Mouse (Mus musculus) heart, postnatal 0 days (tissue): Measurements from ENCODE around the gene Hfe. TPM values are rescaled to one million over a fixed set of nuclear protein-coding genes. Genes with fewer than 3 reads are reported as not detected.
"Not testable (repeated sequence)": the region's sequence is repeated elsewhere in the genome, so short reads cannot be mapped to it uniquely, and the experiment has no call there.

ENCODE experiments used
- ATAC-seq: fragments of 200-750 bp; cut with Nextera tagmentation; 2 replicates; pipeline ENCODE4 v1.8.0; 2017; ENCODE audit warnings: low read depth, moderate number of reproducible peaks, moderate library complexity; ENCODE audit not compliant: insufficient read depth
- DNase-seq: peaks from one replicate; pipeline ENCODE4 v3.0.0-alpha.2; 2016; ENCODE audit warnings: low spot score
- H3K27ac ChIP-seq: fragments of 300-500 bp; sonication (generic); 2 replicates; pipeline ENCODE4 v1.5.1; 2014; ENCODE audit warnings: low read depth, mild to moderate bottlenecking
- H3K27me3 ChIP-seq: fragments of 300-500 bp; sonication (generic); 2 replicates; pipeline ENCODE4 v1.6.1; 2014; ENCODE audit warnings: low read length, mixed read lengths; ENCODE audit not compliant: control insufficient read depth, insufficient read depth
- H3K36me3 ChIP-seq: fragments of 300-500 bp; sonication (generic); replicated peaks from 2 replicates; pipeline ENCODE4 v1.6.1; 2014; ENCODE audit warnings: low read length, mixed read lengths; ENCODE audit not compliant: control insufficient read depth, insufficient read depth
- H3K4me1 ChIP-seq: fragments of 300-500 bp; sonication (generic); 2 replicates; pipeline ENCODE4 v1.6.1; 2014; ENCODE audit warnings: antibody characterized with exemption; ENCODE audit not compliant: control insufficient read depth, insufficient read depth
- H3K4me2 ChIP-seq: fragments of 300-500 bp; sonication (generic); 2 replicates; pipeline ENCODE4 v1.6.1; 2014; ENCODE audit warnings: low read depth, mild to moderate bottlenecking, low read length, moderate library complexity
- H3K4me3 ChIP-seq: fragments of 300-500 bp; sonication (generic); 2 replicates; pipeline ENCODE4 v1.5.1; 2014; ENCODE audit warnings: low read depth, low read length
- H3K9ac ChIP-seq: fragments of 300-500 bp; sonication (generic); replicated peaks from 2 replicates; pipeline ENCODE4 v1.6.1; 2014; ENCODE audit warnings: low read depth, low read length, mixed read lengths
- H3K9me3 ChIP-seq: fragments of 300-500 bp; sonication (generic); replicated peaks from 2 replicates; pipeline ENCODE4 v1.6.1; 2016; ENCODE audit warnings: low read length; ENCODE audit not compliant: control insufficient read depth
- CTCF ChIP-seq: IDR thresholded peaks from 2 replicates; pipeline ENCODE4 v1.5.1; 2016; ENCODE audit warnings: antibody characterized with exemption, control low read depth, low read depth
- EP300 ChIP-seq: IDR thresholded peaks from 2 replicates; pipeline ENCODE4 v1.6.1; 2016; ENCODE audit warnings: antibody characterized with exemption, low read depth
- WGBS: fragments of 180-500 bp; shearing (Covaris S2); extraction: QIAGEN DNeasy Blood & Tissue Kit; methylation state at CpG from one replicate; pipeline ENCODE4 v1.1.7; 2014; 5-methylcytosine and 5-hydroxymethylcytosine counted together
- polyA plus RNA-seq: library from polyadenylated mRNA; unstranded; fragments of >200 nt; fragmentation: Nextera tagmentation; extraction: Ambion mirVana; gene quantifications from 2 replicates; pipeline ENCODE4 v1.2.1, GENCODE M21; 2015
- total RNA-seq: library from RNA; depleted of rRNA; stranded (reverse); fragments of >200 nt; gene quantifications from 2 replicates; pipeline ENCODE4 v1.2.3, GENCODE M21; 2014; ENCODE audit warnings: low replicate concordance

Hfe gene
- total and polyA plus RNA-seq, 2 experiments from 2014 or later: 21.4 to 22.3 TPM

DNA sequence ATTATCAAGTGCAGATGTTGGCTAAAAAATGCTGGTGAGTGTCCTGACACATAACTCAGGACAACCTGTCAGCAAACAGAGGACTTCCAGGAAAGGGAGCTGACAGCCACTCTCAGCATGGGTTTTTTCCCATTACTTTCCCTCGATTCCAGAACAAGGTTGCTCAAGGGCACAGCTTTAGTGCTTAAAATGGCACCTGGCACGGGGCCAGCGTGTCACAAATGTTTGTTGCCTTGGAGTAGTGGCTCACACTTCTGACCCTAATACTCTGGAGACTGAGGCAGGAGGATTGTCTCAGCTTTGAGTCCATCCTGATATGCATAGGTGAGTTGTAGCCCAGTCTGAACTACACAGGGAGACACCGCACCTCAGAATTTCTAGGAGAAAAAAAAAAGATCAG lies 2.0 kb downstream of the Hfe start:
- H3K27ac ChIP-seq: no peak overlapping the region
- WGBS: 42% methylated on average over 4 of the region's 4 CpGs
- ATAC-seq: 0 out of 2 replicates have a peak, but pooled peaks have one; percentile 16

DNA sequence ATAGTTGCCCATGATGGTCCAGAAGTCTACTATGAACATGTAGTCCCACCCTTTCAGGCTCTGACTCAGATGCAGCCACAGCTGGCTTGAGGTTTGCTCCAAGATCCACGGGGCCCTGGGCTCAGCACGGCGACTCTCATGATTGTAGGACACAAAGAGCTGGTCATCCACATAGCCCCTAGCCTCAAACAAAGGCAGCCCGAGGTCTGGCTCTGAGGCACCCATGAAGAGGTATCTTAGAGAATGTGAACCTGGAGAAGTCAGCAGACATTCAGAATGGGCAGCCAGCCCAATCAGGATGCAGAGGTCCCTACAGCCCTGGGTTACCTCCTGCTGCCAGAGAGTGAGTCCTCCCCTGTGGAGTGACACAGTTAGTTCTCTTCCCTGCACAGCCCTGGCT lies 2.6 kb downstream of the Hfe start:
- H3K4me3 ChIP-seq: no peak overlapping the region
- no peaks in the 10 kb centered on the region for H3K36me3 ChIP-seq
- H3K9me3 ChIP-seq: no peaks in the 10 kb centered on the region
- H3K4me1 ChIP-seq: peaks cover 4% of the 10 kb centered on the region; the same call in 1 of the 2 replicates
- no peak overlapping the region for H3K4me2 ChIP-seq
- WGBS: 88% methylated on average over 4 of the region's 4 CpGs
- no peak for DNase-seq
- TF ChIP-seq EP300 (no peak), CTCF (no peak)
- no peaks in the 10 kb centered on the region for H3K27me3 ChIP-seq
- no peak overlapping the region for H3K27ac ChIP-seq
- ATAC-seq: no peak
- no peak overlapping the region for H3K9ac ChIP-seq

More for the DNA sequence above, 2.0 kb downstream of the Hfe start:
- Histone ChIP-seq H3K9ac (no peak overlapping the region), H3K4me2 (no peak overlapping the region), H3K4me3 (no peak overlapping the region), H3K9me3 (no peaks in the 10 kb centered on the region), H3K27me3 (no peaks in the 10 kb centered on the region), H3K36me3 (no peaks in the 10 kb centered on the region), H3K4me1 (peaks cover 4% of the 10 kb centered on the region; the same call in 1 of the 2 replicates)
- TF ChIP-seq EP300: no peak
- no peak for TF ChIP-seq CTCF
- no peak for DNase-seq

DNA sequence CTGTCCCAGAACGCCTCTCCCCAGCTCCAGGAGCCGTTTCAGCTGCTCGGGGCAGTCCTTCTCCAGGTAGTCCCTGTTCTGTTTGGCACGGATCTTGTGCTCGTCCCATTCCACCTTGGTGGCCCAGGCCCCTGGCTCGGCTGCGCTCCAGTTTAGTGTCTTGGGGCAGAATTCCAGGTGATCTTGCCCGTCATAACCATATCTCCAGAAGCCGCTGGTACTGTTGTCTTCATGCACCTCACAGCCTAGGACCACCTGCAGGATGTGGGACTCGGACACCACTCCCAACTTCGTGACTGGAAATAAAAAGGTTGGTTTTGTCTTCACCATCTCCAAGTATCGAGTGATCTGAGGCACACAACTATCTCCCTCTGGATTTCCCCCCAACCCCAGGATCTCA lies 3.9 kb downstream of the Hfe start:
- ATAC-seq (no peak), DNase-seq (no peak)
- H3K27ac ChIP-seq: no peak overlapping the region
- H3K27me3 ChIP-seq: no peaks in the 10 kb centered on the region
- no peak overlapping the region for H3K4me3 ChIP-seq
- no peak for TF ChIP-seq EP300
- no peak for TF ChIP-seq CTCF
- no peaks in the 10 kb centered on the region for H3K36me3 ChIP-seq
- peaks cover 4% of the 10 kb centered on the region; the same call in 1 of the 2 replicates for H3K4me1 ChIP-seq
- H3K9me3 ChIP-seq: no peaks in the 10 kb centered on the region
- no peak overlapping the region for H3K9ac ChIP-seq
- 88% methylated on average over 12 of the region's 12 CpGs for WGBS
- H3K4me2 ChIP-seq: no peak overlapping the region

DNA sequence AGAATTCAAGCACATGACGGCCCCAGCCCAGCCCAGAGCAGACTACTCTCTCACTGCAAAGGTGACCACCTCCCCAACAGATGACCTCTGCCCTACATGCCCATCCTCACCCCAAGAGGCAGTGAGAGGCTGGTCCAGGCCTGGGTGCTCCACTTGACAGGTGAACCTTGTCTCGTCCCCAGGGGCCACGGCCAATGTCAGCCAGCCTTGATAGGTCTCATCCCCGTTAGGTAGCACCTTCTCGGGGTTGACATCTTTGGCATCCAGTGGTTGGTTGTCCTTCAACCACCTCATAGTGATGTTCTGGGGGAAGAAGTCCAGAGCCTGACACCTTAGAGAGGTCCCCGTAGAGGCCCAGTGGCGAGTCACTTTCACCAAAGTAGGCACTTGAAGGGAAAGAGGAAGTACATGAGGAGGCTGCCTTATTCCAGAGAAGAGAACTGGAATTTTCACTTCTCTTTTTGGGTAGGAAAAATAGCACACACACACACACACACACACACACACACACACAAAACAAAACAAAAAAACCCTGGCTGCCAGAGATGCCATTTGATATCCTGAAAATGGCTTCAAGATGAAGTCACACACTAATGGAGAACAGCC lies 4.8 kb downstream of the Hfe start:
- Histone ChIP-seq H3K4me3 (no peak overlapping the region), H3K27me3 (no peaks in the 10 kb centered on the region), H3K27ac (no peak overlapping the region), H3K36me3 (no peaks in the 10 kb centered on the region), H3K9ac (no peak overlapping the region), H3K4me2 (no peak overlapping the region), H3K9me3 (no peaks in the 10 kb centered on the region), H3K4me1 (peaks cover 4% of the 10 kb centered on the region; the same call in 1 of the 2 replicates)
- no peak for TF ChIP-seq CTCF
- TF ChIP-seq EP300: no peak
- DNase-seq (no peak), ATAC-seq (no peak)
- 79% methylated on average over 7 of the region's 7 CpGs for WGBS

DNA sequence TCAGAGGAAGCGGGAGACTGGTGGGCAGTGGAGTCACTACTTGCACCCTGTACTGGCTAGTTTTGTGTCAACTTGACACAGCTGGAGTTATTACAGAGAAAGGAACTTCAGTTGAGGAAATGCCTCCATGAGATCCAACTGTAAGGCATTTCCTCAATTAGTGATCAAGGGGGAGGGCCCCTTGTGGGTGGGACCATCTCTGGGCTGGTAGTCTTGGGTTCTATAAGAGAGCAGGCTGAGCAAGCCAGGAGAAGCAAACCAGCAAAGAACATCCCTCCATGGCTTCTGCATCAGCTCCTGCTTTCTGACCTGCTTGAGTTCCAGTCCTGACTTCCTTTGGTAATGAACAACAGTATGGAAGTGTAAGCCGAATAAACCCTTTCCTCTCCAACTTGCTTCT lies 7.9 kb downstream of the Hfe start:
- WGBS: 59% methylated on average over 2 of the region's 2 CpGs
- not testable (repeated sequence) for H3K4me2 ChIP-seq, H3K36me3 ChIP-seq, H3K4me1 ChIP-seq, H3K27ac ChIP-seq, H3K9ac ChIP-seq, H3K27me3 ChIP-seq, H3K9me3 ChIP-seq, DNase-seq, ATAC-seq, H3K4me3 ChIP-seq

DNA sequence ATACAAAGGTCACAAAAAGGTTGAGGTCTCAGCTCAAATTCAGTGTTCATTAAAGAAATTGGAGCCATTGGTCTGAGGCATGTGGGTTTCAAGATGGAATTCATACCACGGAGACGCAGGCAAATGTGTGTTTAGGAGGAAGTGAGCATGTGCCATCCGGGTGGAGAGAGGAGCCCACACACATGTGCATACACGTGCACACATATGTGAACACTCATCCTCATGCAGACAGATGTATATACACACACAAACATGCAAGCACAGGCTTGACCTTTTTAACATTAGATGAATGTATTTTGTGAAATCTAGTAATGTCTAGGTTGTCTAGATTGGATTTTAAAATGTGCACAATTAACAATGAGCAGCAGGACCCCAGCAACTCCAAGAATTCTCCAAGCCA lies 8.4 kb downstream of the Hfe start:
- Histone ChIP-seq H3K9ac (no peak overlapping the region), H3K4me3 (no peak overlapping the region), H3K36me3 (no peaks in the 10 kb centered on the region), H3K4me2 (no peak overlapping the region), H3K27ac (no peak overlapping the region), H3K4me1 (0 out of 2 replicates have a peak, but pooled peaks cover 6% of the 10 kb centered on the region), H3K27me3 (no peaks in the 10 kb centered on the region), H3K9me3 (no peaks in the 10 kb centered on the region)
- 75% methylated on average over 4 of the region's 4 CpGs for WGBS
- no peak for DNase-seq
- ATAC-seq: no peak
- no peak for TF ChIP-seq EP300
- no peak for TF ChIP-seq CTCF
